Mouse (Mus musculus): ENCODE results near the gene Hist2h2ac.

DNA sequence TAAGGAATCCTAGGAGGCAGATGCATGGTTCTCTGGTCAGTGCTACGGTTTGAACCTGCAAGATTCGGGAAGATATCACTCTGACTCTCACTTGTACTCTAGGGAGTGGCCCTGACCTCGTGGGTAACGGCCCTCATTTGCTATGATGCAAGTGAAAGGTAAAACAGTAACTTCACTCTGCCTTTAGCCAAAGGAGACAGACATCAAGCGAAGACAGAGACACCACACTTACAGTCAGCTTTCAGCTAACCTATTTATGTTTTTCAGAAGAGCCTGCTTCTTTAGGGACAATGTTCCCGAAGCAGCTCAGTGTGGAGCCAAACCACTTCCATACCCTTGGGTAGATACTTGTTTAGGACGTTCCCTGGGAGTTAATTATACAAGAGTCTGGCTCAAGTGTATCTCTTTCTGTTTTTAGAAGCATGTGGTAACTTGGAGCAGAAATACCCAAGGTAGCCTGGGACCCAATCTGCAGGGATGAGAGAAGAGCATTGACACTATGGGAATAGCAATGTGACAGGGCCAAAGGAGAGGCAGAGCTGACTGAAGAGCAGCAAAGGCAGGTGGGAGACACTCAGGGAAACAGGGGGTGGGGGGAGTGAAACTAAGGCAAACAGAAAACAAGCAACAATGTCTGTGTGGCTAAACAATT, 23.4 kb upstream of the Hist2h2ac start:
- TF ChIP-seq CTCF (IDR thresholded peaks at IDR 0.05; ENCODE audit: low read depth, low read length) (no peak), POLR2A (IDR thresholded peaks at IDR 0.05; ENCODE audit: extremely low read depth, insufficient read depth, low read length) (no peak)
